In genomic region chr4:140684881-140685303, GRCm38 (mm10) we compare ENCODE assay signal across 11 mouse cellular contexts. TPM values are rescaled to one million over a fixed set of nuclear protein-coding genes. Genes with fewer than 3 reads are reported as not detected.
A peak's percentile ranks its signal among the peaks of the same experiment; 100 is the strongest.
DNase-seq lines count a peak whose midpoint lies in the region; ATAC-seq and TF ChIP-seq lines count a peak whose summit lies in the region.
"Had no signal": no experiment of that assay in that cellular context is flagged by ENCODE, and none has a peak within 500 bp of the region (broad histone marks: within the 10 kb centered on the region; RNA-seq: fewer than 3 reads in every experiment).

No protein-coding gene starts in this region.

- H3K4me2 ChIP-seq in heart, embryonic 11.5 days: peak overlapping the region; percentile 66
- H3K4me2 ChIP-seq in midbrain, postnatal 0 days (ENCODE audit: low read depth, low read length, poor library complexity, severe bottlenecking): no peak overlapping the region
- no peak overlapping the region for H3K4me2 ChIP-seq in midbrain, embryonic 13.5 days (replicated peaks)
- H3K4me2 ChIP-seq in stomach, embryonic 14.5 days (replicated peaks; ENCODE audit: low read depth, low read length): peak overlapping the region; percentile 28

- ATAC-seq in heart, embryonic 11.5 days (replicated peaks; ENCODE audit: insufficient number of reproducible peaks, low FRiP score, low TSS enrichment): 0 out of 2 replicates have a peak, but pooled peaks have one; percentile 25
- no peak for ATAC-seq in midbrain, postnatal 0 days (ENCODE audit: low FRiP score)
- no peak for ATAC-seq in midbrain, embryonic 13.5 days
- ATAC-seq in stomach, embryonic 14.5 days (ENCODE audit: insufficient number of reproducible peaks, insufficient read depth, low FRiP score, low read depth): 0 out of 2 replicates have a peak, but pooled peaks have one; percentile 23

- intact Hi-C loops in heart, postnatal 25 days (cut with DNase I): no loop called here

- no peak for DNase-seq in heart, postnatal 25 days (ENCODE audit: low spot score)
- no peak for DNase-seq in midbrain, postnatal 0 days (ENCODE audit: low spot score)
- no peak for DNase-seq in limb, embryonic 10.5 days (ENCODE audit: low spot score)
- no peak for DNase-seq in adrenal gland, postnatal 4 days (ENCODE audit: low spot score in 2 of 2)
- DNase-seq in left cerebral cortex, adult 11 months (ENCODE audit: low spot score): no peak
- DNase-seq: cerebellum, adult 8-10 months had no signal

- H3K9ac ChIP-seq in heart, embryonic 11.5 days (ENCODE audit: low read depth, low read length): 0 out of 2 replicates have a peak overlapping the region, but pooled peaks have one; percentile 54
- H3K9ac ChIP-seq in midbrain, postnatal 0 days (replicated peaks; ENCODE audit: low read length, poor library complexity, severe bottlenecking): no peak overlapping the region
- no peak overlapping the region for H3K9ac ChIP-seq in midbrain, embryonic 13.5 days (replicated peaks)
- no peak overlapping the region for H3K9ac ChIP-seq in stomach, embryonic 14.5 days (replicated peaks; ENCODE audit: low read depth, low read length)
- H3K9ac ChIP-seq: midbrain, embryonic 12.5 days had no signal

- no peaks in the 10 kb centered on the region for H3K27me3 ChIP-seq in heart, embryonic 11.5 days (ENCODE audit: control insufficient read depth, insufficient read depth, low read length)
- no peaks in the 10 kb centered on the region for H3K27me3 ChIP-seq in midbrain, postnatal 0 days (ENCODE audit: insufficient read depth, low read length)
- 0 out of 2 replicates have a peak, but pooled peaks cover 3% of the 10 kb centered on the region for H3K27me3 ChIP-seq in midbrain, embryonic 13.5 days
- no peaks in the 10 kb centered on the region for H3K27me3 ChIP-seq in limb, embryonic 10.5 days (ENCODE audit: low read depth, poor library complexity, severe bottlenecking)
- H3K27me3 ChIP-seq in stomach, embryonic 14.5 days (ENCODE audit: control insufficient read depth, insufficient read depth, low read length): no peaks in the 10 kb centered on the region

- 35% methylated on average over 6 of the region's 6 CpGs for WGBS in heart, embryonic 11.5 days (ENCODE audit: insufficient replicate concordance)
- 54% methylated on average over 6 of the region's 6 CpGs for WGBS in midbrain, postnatal 0 days
- 54% methylated on average over 6 of the region's 6 CpGs for WGBS in midbrain, embryonic 13.5 days
- WGBS in limb, embryonic 10.5 days: 31% methylated on average over 6 of the region's 6 CpGs
- WGBS in stomach, embryonic 14.5 days: 25% methylated on average over 6 of the region's 6 CpGs

- H3K4me3 ChIP-seq in heart, embryonic 11.5 days (ENCODE audit: low read depth, low read length): peak overlapping the region; percentile 30; the same call in 1 of the 2 replicates
- H3K4me3 ChIP-seq in midbrain, postnatal 0 days (ENCODE audit: low read depth, low read length): no peak overlapping the region
- H3K4me3 ChIP-seq in midbrain, embryonic 13.5 days (replicated peaks): no peak overlapping the region
- H3K4me3 ChIP-seq in limb, embryonic 10.5 days: peak overlapping the region; percentile 44
- no peak overlapping the region for H3K4me3 ChIP-seq in stomach, embryonic 14.5 days (ENCODE audit: low read depth, low read length)
- H3K4me3 ChIP-seq: midbrain, embryonic 12.5 days had no signal

- peaks cover 13% of the 10 kb centered on the region for H3K4me1 ChIP-seq in heart, embryonic 11.5 days (ENCODE audit: control insufficient read depth, insufficient read depth, low read length)
- H3K4me1 ChIP-seq in midbrain, postnatal 0 days (ENCODE audit: insufficient read depth, low read length): 0 out of 2 replicates have a peak, but pooled peaks cover 7% of the 10 kb centered on the region
- H3K4me1 ChIP-seq in midbrain, embryonic 13.5 days (replicated peaks): peaks cover 14% of the 10 kb centered on the region
- H3K4me1 ChIP-seq in limb, embryonic 10.5 days: peaks cover 39% of the 10 kb centered on the region
- peaks cover 11% of the 10 kb centered on the region; the same call in 1 of the 2 replicates for H3K4me1 ChIP-seq in stomach, embryonic 14.5 days (ENCODE audit: control insufficient read depth, insufficient read depth, low read length)

- H3K36me3 ChIP-seq in heart, embryonic 11.5 days (ENCODE audit: control insufficient read depth, insufficient read depth, low read length): no peaks in the 10 kb centered on the region
- no peaks in the 10 kb centered on the region for H3K36me3 ChIP-seq in midbrain, postnatal 0 days (ENCODE audit: insufficient read depth, low read length)
- no peaks in the 10 kb centered on the region for H3K36me3 ChIP-seq in midbrain, embryonic 13.5 days
- H3K36me3 ChIP-seq in limb, embryonic 10.5 days: no peaks in the 10 kb centered on the region
- no peaks in the 10 kb centered on the region for H3K36me3 ChIP-seq in stomach, embryonic 14.5 days (ENCODE audit: control insufficient read depth, insufficient read depth, low read length)
- H3K36me3 ChIP-seq: midbrain, embryonic 12.5 days had no signal

- peak; percentile 53 for TF ChIP-seq CTCF in midbrain, postnatal 0 days (IDR thresholded peaks at IDR 0.05)

- H3K9me3 ChIP-seq in heart, embryonic 11.5 days (replicated peaks; ENCODE audit: control insufficient read depth, low read length): no peaks in the 10 kb centered on the region
- H3K9me3 ChIP-seq in midbrain, postnatal 0 days (ENCODE audit: low read length): no peaks in the 10 kb centered on the region
- no peaks in the 10 kb centered on the region for H3K9me3 ChIP-seq in midbrain, embryonic 13.5 days
- H3K9me3 ChIP-seq in limb, embryonic 10.5 days (replicated peaks): no peaks in the 10 kb centered on the region
- H3K9me3 ChIP-seq in stomach, embryonic 14.5 days (ENCODE audit: control insufficient read depth, low read depth, low read length): no peaks in the 10 kb centered on the region
- H3K9me3 ChIP-seq: midbrain, embryonic 12.5 days had no signal

- 0 out of 2 replicates have a peak overlapping the region, but pooled peaks have one; percentile 59 for H3K27ac ChIP-seq in heart, embryonic 11.5 days (ENCODE audit: low read depth, low read length)
- H3K27ac ChIP-seq in midbrain, postnatal 0 days (ENCODE audit: low read depth, low read length): no peak overlapping the region
- H3K27ac ChIP-seq in midbrain, embryonic 13.5 days: no peak overlapping the region
- peak overlapping the region; percentile 82 for H3K27ac ChIP-seq in limb, embryonic 10.5 days
- H3K27ac ChIP-seq in stomach, embryonic 14.5 days (ENCODE audit: low read length): peak overlapping the region; percentile 57
- H3K27ac ChIP-seq: midbrain, embryonic 12.5 days had no signal

RNA-seq across cellular contexts. Expression of gene Rcc2, which starts 15.4 kb away (rescaled TPM):
- 23.3 and 24.6 TPM in 2 replicates for polyA plus RNA-seq in heart, embryonic 11.5 days (2014; fragmentation: Nextera tagmentation; extraction: Ambion mirVana)
- 10 to 100 TPM; 15.0 to 15.3 TPM for total RNA-seq in heart, postnatal 25 days (2021)
- 40.0 and 51.2 TPM in 2 replicates for total RNA-seq in midbrain, postnatal 0 days (2014; rRNA removed)
- polyA plus RNA-seq in midbrain, postnatal 0 days (2015; fragmentation: Nextera tagmentation; extraction: Ambion mirVana): 11.5 and 13.2 TPM in 2 replicates
- 23.6 and 26.3 TPM in 2 replicates for polyA plus RNA-seq in midbrain, embryonic 13.5 days (2015; fragmentation: Nextera tagmentation; extraction: Ambion mirVana)
- polyA plus RNA-seq in limb, embryonic 10.5 days (2016; fragmentation: Nextera tagmentation; extraction: Ambion mirVana): 70.6 and 95.2 TPM in 2 replicates
- polyA plus RNA-seq in stomach, embryonic 14.5 days (2014; fragmentation: Nextera tagmentation; extraction: Ambion mirVana): 26.2 and 26.6 TPM in 2 replicates
- total RNA-seq in adrenal gland, postnatal 4 days (2021): 100 to 1,000 TPM in 1 of 2 experiments, 10 to 100 TPM in 1; 98.2 to 106 TPM

RNA-seq across cellular contexts. Expression of gene Arhgef10l, which starts 19.1 kb away (rescaled TPM):
- 9.7 and 12.9 TPM in 2 replicates for polyA plus RNA-seq in heart, embryonic 11.5 days (2014; fragmentation: Nextera tagmentation; extraction: Ambion mirVana)
- total RNA-seq in heart, postnatal 25 days (2021): 10 to 100 TPM; 62.4 to 63.9 TPM
- 68.7 and 81.1 TPM in 2 replicates for total RNA-seq in midbrain, postnatal 0 days (2014; rRNA removed)
- polyA plus RNA-seq in midbrain, postnatal 0 days (2015; fragmentation: Nextera tagmentation; extraction: Ambion mirVana): 20.7 and 23.1 TPM in 2 replicates
- polyA plus RNA-seq in midbrain, embryonic 13.5 days (2015; fragmentation: Nextera tagmentation; extraction: Ambion mirVana): 27.7 and 28.3 TPM in 2 replicates
- 13.2 and 17.1 TPM in 2 replicates for polyA plus RNA-seq in limb, embryonic 10.5 days (2016; fragmentation: Nextera tagmentation; extraction: Ambion mirVana)
- polyA plus RNA-seq in stomach, embryonic 14.5 days (2014; fragmentation: Nextera tagmentation; extraction: Ambion mirVana): 9.9 and 10.5 TPM in 2 replicates
- 10 to 100 TPM; 30.2 to 37.8 TPM for total RNA-seq in adrenal gland, postnatal 4 days (2021)

RNA-seq across cellular contexts. Expression of gene Padi6, which starts 57.6 kb away (rescaled TPM):
- not detected in 2 replicates for polyA plus RNA-seq in heart, embryonic 11.5 days (2014; fragmentation: Nextera tagmentation; extraction: Ambion mirVana)
- not detected for total RNA-seq in heart, postnatal 25 days (2021)
- not detected in 2 replicates for total RNA-seq in midbrain, postnatal 0 days (2014; rRNA removed)
- polyA plus RNA-seq in midbrain, postnatal 0 days (2015; fragmentation: Nextera tagmentation; extraction: Ambion mirVana): 0.09 and 0.10 TPM in 2 replicates
- polyA plus RNA-seq in midbrain, embryonic 13.5 days (2015; fragmentation: Nextera tagmentation; extraction: Ambion mirVana): 0.08 TPM in 1 of 2 replicates, not detected in the other
- polyA plus RNA-seq in limb, embryonic 10.5 days (2016; fragmentation: Nextera tagmentation; extraction: Ambion mirVana): not detected in 2 replicates
- polyA plus RNA-seq in stomach, embryonic 14.5 days (2014; fragmentation: Nextera tagmentation; extraction: Ambion mirVana): not detected in 2 replicates
- total RNA-seq in adrenal gland, postnatal 4 days (2021): under 1 TPM in 1 of 2 experiments, not detected in 1; 0.73 TPM
- total RNA-seq: gastrocnemius, postnatal 10 days had no signal
- polyA plus RNA-seq: midbrain, embryonic 12.5 days had no signal

Comparison
In these comparisons a context has a peak if more than half of its experiments do, and no peak if none do; other contexts are left out.
1. ATAC-seq: peak in heart, embryonic 11.5 days (single experiment) and stomach, embryonic 14.5 days (single experiment); none in midbrain, postnatal 0 days (single experiment) and midbrain, embryonic 13.5 days (single experiment).
2. H3K27ac ChIP-seq: peak in heart, embryonic 11.5 days (single experiment), limb, embryonic 10.5 days (single experiment) and stomach, embryonic 14.5 days (single experiment); none in midbrain, postnatal 0 days (single experiment) and midbrain, embryonic 13.5 days (single experiment).
3. H3K4me2 ChIP-seq: peak in heart, embryonic 11.5 days (single experiment) and stomach, embryonic 14.5 days (single experiment); none in midbrain, postnatal 0 days (single experiment) and midbrain, embryonic 13.5 days (single experiment).
4. H3K4me3 ChIP-seq: peak in heart, embryonic 11.5 days (single experiment) and limb, embryonic 10.5 days (single experiment); none in midbrain, postnatal 0 days (single experiment), midbrain, embryonic 13.5 days (single experiment) and stomach, embryonic 14.5 days (single experiment).